Mouse (Mus musculus): ENCODE data around the gene Caprin2. TPM values are rescaled to one million over a fixed set of nuclear protein-coding genes. Genes with fewer than 3 reads are reported as not detected.

Caprin2 gene
- polyA plus RNA-seq, 1 experiment = 1.8 TPM

- H3K27me3 ChIP-seq (ENCODE audit: control insufficient read depth, insufficient read depth, insufficient read length) = no peaks in the 10 kb centered on the region
Observed at GRCm38 (mm10) chr6:148830355-148830747, 65.7 kb downstream of the Caprin2 start.

GRCm38 (mm10) chr6:148826119-148826518 is 69.9 kb downstream of the Caprin2 start:
- H3K79me2 ChIP-seq (ENCODE audit: control insufficient read depth, insufficient read depth) = peaks cover 43% of the 10 kb centered on the region
- no peak overlapping the region for H3K4me3 ChIP-seq
- no peaks in the 10 kb centered on the region for H3K27me3 ChIP-seq (ENCODE audit: control insufficient read depth, insufficient read depth, insufficient read length)
- no peak overlapping the region for H3ac ChIP-seq (ENCODE audit: control insufficient read depth, insufficient read length)
- peaks cover 16% of the 10 kb centered on the region for H3K36me3 ChIP-seq (ENCODE audit: control insufficient read depth, insufficient read depth)
- H3K4me2 ChIP-seq (ENCODE audit: low read depth) = no peak overlapping the region
- TF ChIP-seq MYOG (IDR thresholded peaks at IDR 0.05; ENCODE audit: control insufficient read depth in 1 of 3, insufficient read depth in 1 of 3, insufficient read length in 2 of 3, low read depth in 2 of 3) (no peak), MYOD1 (IDR thresholded peaks at IDR 0.05; ENCODE audit: control insufficient read depth in 1 of 3, insufficient read length in 2 of 3, low read depth in 2 of 3) (no peak), CEBPB (IDR thresholded peaks at IDR 0.05; ENCODE audit: insufficient read depth, poor library complexity, severe bottlenecking) (no peak)

More at GRCm38 (mm10) chr6:148830355-148830747, 65.7 kb downstream of the Caprin2 start:
- H3K4me2 ChIP-seq (ENCODE audit: low read depth) = peak overlapping the region; percentile 91
- no peaks in the 10 kb centered on the region for H3K36me3 ChIP-seq (ENCODE audit: control insufficient read depth, insufficient read depth)
- TF ChIP-seq E2F4 (IDR thresholded peaks at IDR 0.05; ENCODE audit: insufficient read depth) (no peak), MYOD1 (IDR thresholded peaks at IDR 0.05; ENCODE audit: control insufficient read depth in 1 of 3, insufficient read length in 2 of 3, low read depth in 2 of 3) (no peak), CEBPB (IDR thresholded peaks at IDR 0.05; ENCODE audit: insufficient read depth, poor library complexity, severe bottlenecking) (no peak), POLR2A (IDR thresholded peaks at IDR 0.05; ENCODE audit: insufficient read length, low read depth) (no peak), TCF12 (IDR thresholded peaks at IDR 0.05; ENCODE audit: insufficient read depth, poor library complexity, severe bottlenecking) (no peak), USF1 (IDR thresholded peaks at IDR 0.05; ENCODE audit: low read depth) (no peak), TCF3 (IDR thresholded peaks at IDR 0.05; ENCODE audit: insufficient read length, low read depth) (no peak), MYOG (IDR thresholded peaks at IDR 0.05; ENCODE audit: control insufficient read depth in 1 of 3, insufficient read depth in 1 of 3, insufficient read length in 2 of 3, low read depth in 2 of 3) (no peak), SRF (IDR thresholded peaks at IDR 0.05; ENCODE audit: control insufficient read depth, insufficient read length, low read depth) (no peak), REST (IDR thresholded peaks at IDR 0.05; ENCODE audit: insufficient read depth, insufficient read length) (no peak)
- peak overlapping the region; percentile 92 for H3K4me3 ChIP-seq
- peak overlapping the region; percentile 43 for H3ac ChIP-seq (ENCODE audit: control insufficient read depth, insufficient read length)
- peaks cover 52% of the 10 kb centered on the region for H3K79me2 ChIP-seq (ENCODE audit: control insufficient read depth, insufficient read depth)

- H3K4me2 ChIP-seq (ENCODE audit: low read depth) = no peak overlapping the region
- H3K27me3 ChIP-seq (ENCODE audit: control insufficient read depth, insufficient read depth, insufficient read length) = no peaks in the 10 kb centered on the region
- no peaks in the 10 kb centered on the region for H3K79me2 ChIP-seq (ENCODE audit: control insufficient read depth, insufficient read depth)
- peaks cover 43% of the 10 kb centered on the region for H3K36me3 ChIP-seq (ENCODE audit: control insufficient read depth, insufficient read depth)
- H3ac ChIP-seq (ENCODE audit: control insufficient read depth, insufficient read length) = no peak overlapping the region
- H3K4me3 ChIP-seq = no peak overlapping the region
- no peak for TF ChIP-seq TCF12 (IDR thresholded peaks at IDR 0.05; ENCODE audit: insufficient read depth, poor library complexity, severe bottlenecking)
- TF ChIP-seq MYOG (IDR thresholded peaks at IDR 0.05; ENCODE audit: control insufficient read depth in 1 of 3, insufficient read depth in 1 of 3, insufficient read length in 2 of 3, low read depth in 2 of 3) = no peak
- TF ChIP-seq POLR2AphosphoS2 (IDR thresholded peaks at IDR 0.05; ENCODE audit: insufficient read length, low read depth) = no peak
- no peak for TF ChIP-seq MYOD1 (IDR thresholded peaks at IDR 0.05; ENCODE audit: control insufficient read depth in 1 of 3, insufficient read length in 2 of 3, low read depth in 2 of 3)
- TF ChIP-seq POLR2A (IDR thresholded peaks at IDR 0.05; ENCODE audit: insufficient read length, low read depth) = no peak
- no peak for TF ChIP-seq CEBPB (IDR thresholded peaks at IDR 0.05; ENCODE audit: insufficient read depth, poor library complexity, severe bottlenecking)
- no peak for TF ChIP-seq E2F4 (IDR thresholded peaks at IDR 0.05; ENCODE audit: insufficient read depth)
- no peak for TF ChIP-seq USF1 (IDR thresholded peaks at IDR 0.05; ENCODE audit: low read depth)
- no peak for TF ChIP-seq SRF (IDR thresholded peaks at IDR 0.05; ENCODE audit: control insufficient read depth, insufficient read length, low read depth)
- no peak for TF ChIP-seq MAX (IDR thresholded peaks at IDR 0.05; ENCODE audit: low read depth)
- no peak for TF ChIP-seq REST (IDR thresholded peaks at IDR 0.05; ENCODE audit: insufficient read depth, insufficient read length)
- TF ChIP-seq TCF3 (IDR thresholded peaks at IDR 0.05; ENCODE audit: insufficient read length, low read depth) = no peak
Observed at GRCm38 (mm10) chr6:148818624-148819343, 77.3 kb downstream of the Caprin2 start.

GRCm38 (mm10) chr6:148816751-148817150 is 79.3 kb downstream of the Caprin2 start:
- Histone ChIP-seq H3K79me2 (ENCODE audit: control insufficient read depth, insufficient read depth) (no peaks in the 10 kb centered on the region), H3K4me3 (no peak overlapping the region), H3K36me3 (ENCODE audit: control insufficient read depth, insufficient read depth) (peaks cover 34% of the 10 kb centered on the region), H3ac (ENCODE audit: control insufficient read depth, insufficient read length) (no peak overlapping the region), H3K27me3 (ENCODE audit: control insufficient read depth, insufficient read depth, insufficient read length) (no peaks in the 10 kb centered on the region), H3K4me2 (ENCODE audit: low read depth) (no peak overlapping the region)
- TF ChIP-seq SRF (IDR thresholded peaks at IDR 0.05; ENCODE audit: control insufficient read depth, insufficient read length, low read depth) (no peak), POLR2A (IDR thresholded peaks at IDR 0.05; ENCODE audit: insufficient read length, low read depth) (no peak), E2F4 (IDR thresholded peaks at IDR 0.05; ENCODE audit: insufficient read depth) (no peak), POLR2AphosphoS2 (IDR thresholded peaks at IDR 0.05; ENCODE audit: insufficient read length, low read depth) (no peak), USF1 (IDR thresholded peaks at IDR 0.05; ENCODE audit: low read depth) (no peak), TCF12 (IDR thresholded peaks at IDR 0.05; ENCODE audit: insufficient read depth, poor library complexity, severe bottlenecking) (no peak), MYOD1 (IDR thresholded peaks at IDR 0.05; ENCODE audit: control insufficient read depth in 1 of 3, insufficient read length in 2 of 3, low read depth in 2 of 3) (no peak), CEBPB (IDR thresholded peaks at IDR 0.05; ENCODE audit: insufficient read depth, poor library complexity, severe bottlenecking) (no peak), REST (IDR thresholded peaks at IDR 0.05; ENCODE audit: insufficient read depth, insufficient read length) (no peak), MYOG (IDR thresholded peaks at IDR 0.05; ENCODE audit: control insufficient read depth in 1 of 3, insufficient read depth in 1 of 3, insufficient read length in 2 of 3, low read depth in 2 of 3) (no peak), TCF3 (IDR thresholded peaks at IDR 0.05; ENCODE audit: insufficient read length, low read depth) (no peak), MAX (IDR thresholded peaks at IDR 0.05; ENCODE audit: low read depth) (no peak)
